Mouse (Mus musculus) forebrain, embryonic 10.5 days (tissue): ENCODE measurements around the gene Kctd21. TPM values are rescaled to one million over a fixed set of nuclear protein-coding genes. Genes with fewer than 3 reads are reported as not detected.

Source experiments
- DNase-seq: peaks from one replicate; pipeline ENCODE4 v3.0.0-alpha.2; 2017; ENCODE audit warnings: low spot score; ENCODE audit errors: extremely low spot score
- H3K27ac ChIP-seq: fragments of 300-500 bp; sonication (generic); 2 replicates; pipeline ENCODE4 v1.5.1; 2016; ENCODE audit warnings: mild to moderate bottlenecking
- H3K27me3 ChIP-seq: fragments of 300-500 bp; sonication (generic); 2 replicates; pipeline ENCODE4 v1.6.1; 2016; ENCODE audit warnings: mild to moderate bottlenecking; ENCODE audit not compliant: poor library complexity, severe bottlenecking
- H3K36me3 ChIP-seq: fragments of 300-500 bp; sonication (generic); replicated peaks from 2 replicates; pipeline ENCODE4 v1.6.1; 2016; ENCODE audit warnings: mild to moderate bottlenecking, moderate library complexity
- H3K4me1 ChIP-seq: fragments of 300-500 bp; sonication (generic); 2 replicates; pipeline ENCODE4 v1.6.1; 2016
- H3K4me3 ChIP-seq: fragments of 300-500 bp; sonication (generic); 2 replicates; pipeline ENCODE4 v1.5.1; 2016; ENCODE audit warnings: mild to moderate bottlenecking, moderate library complexity
- H3K9me3 ChIP-seq: fragments of 300-500 bp; sonication (generic); 2 replicates; pipeline ENCODE4 v1.6.1; 2016; ENCODE audit warnings: mild to moderate bottlenecking, moderate library complexity
- WGBS: fragments of 180-500 bp; shearing (Covaris S2); methylation state at CpG from one replicate; pipeline ENCODE4 v1.1.7; 2016; 5-methylcytosine and 5-hydroxymethylcytosine counted together
- polyA plus RNA-seq: library from polyadenylated mRNA; unstranded; fragments of >200 nt; fragmentation: Nextera tagmentation; extraction: Ambion mirVana; gene quantifications from 2 replicates; pipeline ENCODE4 v1.2.1, GENCODE M21; 2016

The Kctd21 gene
- polyA plus RNA-seq, 1 experiment from 2014 or later: 3.9 TPM

DNA sequence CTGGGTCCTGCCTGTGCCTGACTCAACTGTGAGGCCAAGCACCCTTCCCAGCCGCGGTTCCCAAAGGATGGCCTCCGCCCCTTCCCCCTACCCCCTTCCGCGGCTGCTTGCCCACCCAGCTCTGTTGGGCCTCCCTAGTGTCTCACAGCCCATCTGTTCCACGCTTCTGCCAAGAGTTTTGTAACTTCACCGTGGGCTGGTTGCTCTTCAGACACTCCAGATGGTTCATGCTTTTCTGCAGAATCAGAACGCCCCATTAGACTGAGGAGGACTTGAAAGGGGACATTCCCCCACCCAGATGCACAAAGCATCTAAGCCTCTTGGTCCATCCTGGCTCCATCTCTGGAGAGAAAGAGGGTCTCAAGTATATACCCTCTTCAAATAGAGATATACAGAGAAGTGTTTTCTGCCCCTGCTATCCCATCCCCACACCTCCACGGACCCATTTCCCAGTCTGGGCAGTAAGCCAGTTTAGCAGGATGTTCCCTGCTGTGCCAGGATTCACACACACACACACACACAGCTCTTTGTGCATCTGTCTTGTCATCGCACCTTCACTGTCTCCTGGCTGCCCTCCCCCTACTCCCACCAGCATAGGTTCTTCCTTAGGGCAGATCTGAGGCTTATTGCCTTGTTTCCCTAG, 13.2 kb downstream of the Kctd21 start:
- no peaks in the 10 kb centered on the region for H3K27me3 ChIP-seq
- WGBS: 72% methylated on average over 10 of the region's 10 CpGs
- no peaks in the 10 kb centered on the region for H3K4me1 ChIP-seq
- DNase-seq: no peak
- no peak overlapping the region for H3K27ac ChIP-seq
- no peaks in the 10 kb centered on the region for H3K9me3 ChIP-seq
- no peaks in the 10 kb centered on the region for H3K36me3 ChIP-seq
- H3K4me3 ChIP-seq: no peak overlapping the region

DNA sequence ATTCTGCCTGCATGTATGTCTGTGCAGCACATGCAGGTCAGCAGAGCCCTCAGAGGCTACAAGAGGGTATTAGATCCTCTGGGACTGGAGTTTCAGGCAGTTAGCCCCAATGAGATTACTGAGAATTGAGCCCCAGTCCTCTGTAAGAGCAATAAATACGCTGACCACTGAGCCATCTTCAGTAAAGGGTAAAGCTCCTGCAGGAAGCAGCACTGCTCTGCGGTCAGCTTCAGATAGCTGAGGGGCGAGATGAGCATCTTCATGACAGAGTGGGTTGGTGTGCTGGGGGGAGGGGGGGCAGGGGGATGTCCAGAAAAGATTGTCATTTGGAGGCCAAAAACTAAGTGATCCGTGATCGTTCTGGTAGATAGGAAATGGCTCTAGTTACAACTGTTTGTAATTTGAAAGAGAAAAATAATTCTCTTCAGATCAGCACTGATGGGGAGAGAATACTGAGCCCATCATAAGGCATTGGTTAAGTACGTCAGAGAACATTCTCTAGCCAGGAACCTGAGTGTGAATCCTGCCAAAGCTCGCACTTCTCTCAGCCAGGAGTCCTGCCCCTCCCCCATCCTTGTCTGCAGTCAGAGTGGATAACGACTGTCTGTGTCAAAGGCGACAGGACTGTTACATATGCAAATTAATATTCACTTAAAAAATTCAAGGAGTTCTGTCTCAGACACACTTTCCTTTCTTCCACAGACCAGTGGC, 14.1 kb downstream of the Kctd21 start:
- H3K4me1 ChIP-seq: no peaks in the 10 kb centered on the region
- no peak overlapping the region for H3K4me3 ChIP-seq
- no peaks in the 10 kb centered on the region for H3K9me3 ChIP-seq
- 83% methylated on average over 9 of the region's 9 CpGs for WGBS
- no peak for DNase-seq
- no peaks in the 10 kb centered on the region for H3K27me3 ChIP-seq
- H3K27ac ChIP-seq: no peak overlapping the region
- no peaks in the 10 kb centered on the region for H3K36me3 ChIP-seq

DNA sequence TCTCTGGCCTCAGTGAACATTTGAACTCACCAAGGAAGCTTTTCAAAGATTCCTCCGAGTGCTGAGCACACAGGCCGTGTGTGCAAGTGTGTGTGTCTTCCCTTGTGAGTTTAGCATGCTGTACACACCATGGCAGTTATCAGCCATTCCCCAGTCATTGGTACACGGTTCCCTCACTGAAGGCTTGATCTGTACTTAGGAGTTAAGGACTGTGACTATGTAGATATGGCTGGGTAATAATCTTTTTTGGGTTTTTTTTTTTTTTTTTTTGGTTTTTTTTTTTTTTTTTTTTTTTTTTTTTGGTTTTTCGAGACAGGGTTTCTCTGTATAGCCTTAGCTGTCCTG, 14.7 kb downstream of the Kctd21 start:
- H3K27me3 ChIP-seq: no peaks in the 10 kb centered on the region
- WGBS: 85% methylated on average over 4 of the region's 4 CpGs
- no peaks in the 10 kb centered on the region for H3K4me1 ChIP-seq
- H3K36me3 ChIP-seq: no peaks in the 10 kb centered on the region
- no peak overlapping the region for H3K4me3 ChIP-seq
- no peaks in the 10 kb centered on the region for H3K9me3 ChIP-seq
- H3K27ac ChIP-seq: no peak overlapping the region
- DNase-seq: no peak

DNA sequence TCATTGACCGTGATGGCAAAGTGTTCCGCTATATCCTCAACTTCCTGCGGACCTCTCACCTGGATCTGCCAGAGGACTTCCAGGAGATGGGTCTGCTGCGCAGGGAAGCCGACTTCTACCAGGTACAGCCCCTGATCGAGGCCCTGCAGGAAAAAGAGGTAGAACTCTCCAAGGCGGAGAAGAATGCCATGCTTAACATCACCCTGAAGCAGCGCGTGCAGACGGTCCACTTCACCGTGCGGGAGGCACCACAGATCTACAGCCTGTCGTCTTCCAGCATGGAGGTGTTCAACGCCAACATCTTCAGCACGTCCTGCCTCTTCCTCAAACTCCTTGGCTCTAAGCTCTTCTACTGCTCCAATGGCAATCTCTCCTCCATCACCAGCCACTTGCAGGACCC, 15.3 kb downstream of the Kctd21 start:
- no peak for DNase-seq
- 94% methylated on average over 15 of the region's 15 CpGs for WGBS
- Histone ChIP-seq H3K27me3 (no peaks in the 10 kb centered on the region), H3K4me1 (no peaks in the 10 kb centered on the region), H3K9me3 (no peaks in the 10 kb centered on the region), H3K36me3 (no peaks in the 10 kb centered on the region), H3K4me3 (no peak overlapping the region), H3K27ac (no peak overlapping the region)

DNA sequence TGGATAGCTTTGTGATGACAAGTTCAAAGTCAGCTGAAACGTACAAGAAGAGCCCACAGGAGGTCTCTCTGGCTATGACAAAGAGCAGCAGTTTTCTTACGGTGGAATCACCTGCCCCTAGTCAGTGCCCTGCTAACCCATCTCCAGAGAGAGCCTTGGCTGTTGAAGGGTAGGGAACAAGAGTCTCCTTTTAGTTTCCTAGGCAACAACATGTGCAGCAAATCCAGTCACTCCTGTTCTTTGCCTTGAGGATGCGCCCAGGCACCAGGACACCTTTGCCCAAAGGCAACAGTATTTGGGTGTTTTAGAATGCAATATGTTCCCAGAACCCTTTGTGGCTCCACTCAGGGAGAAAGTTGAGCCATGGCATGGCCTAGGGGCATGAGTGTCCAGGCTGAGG, 16.2 kb downstream of the Kctd21 start:
- no peak overlapping the region for H3K27ac ChIP-seq
- no peaks in the 10 kb centered on the region for H3K4me1 ChIP-seq
- no peak overlapping the region for H3K4me3 ChIP-seq
- DNase-seq: no peak
- H3K36me3 ChIP-seq: no peaks in the 10 kb centered on the region
- H3K9me3 ChIP-seq: no peaks in the 10 kb centered on the region
- 88% methylated on average over 3 of the region's 3 CpGs for WGBS
- no peaks in the 10 kb centered on the region for H3K27me3 ChIP-seq

DNA sequence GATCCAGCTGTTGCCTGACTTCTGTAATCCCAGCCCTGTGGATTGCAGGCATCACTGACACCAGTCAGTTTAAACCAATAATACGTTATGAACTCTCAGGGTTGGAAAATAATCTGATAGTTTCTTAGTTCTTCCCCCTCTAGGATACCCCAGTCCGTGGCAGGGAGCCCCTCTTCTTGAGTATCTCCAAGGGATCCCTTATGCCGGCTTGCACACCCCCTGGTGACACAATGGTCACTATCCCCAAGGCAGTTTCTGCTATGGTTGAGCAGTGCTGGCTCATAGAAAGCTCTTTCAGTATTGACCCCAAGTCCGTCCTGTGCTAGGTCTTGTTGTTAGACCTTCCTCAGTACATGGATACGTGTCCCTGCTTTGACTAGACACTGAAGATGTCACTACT, 16.7 kb downstream of the Kctd21 start:
- Histone ChIP-seq H3K36me3 (no peaks in the 10 kb centered on the region), H3K27ac (no peak overlapping the region), H3K9me3 (no peaks in the 10 kb centered on the region), H3K4me3 (no peak overlapping the region), H3K4me1 (no peaks in the 10 kb centered on the region), H3K27me3 (no peaks in the 10 kb centered on the region)
- DNase-seq: no peak
- WGBS: 84% methylated on average over 5 of the region's 5 CpGs

DNA sequence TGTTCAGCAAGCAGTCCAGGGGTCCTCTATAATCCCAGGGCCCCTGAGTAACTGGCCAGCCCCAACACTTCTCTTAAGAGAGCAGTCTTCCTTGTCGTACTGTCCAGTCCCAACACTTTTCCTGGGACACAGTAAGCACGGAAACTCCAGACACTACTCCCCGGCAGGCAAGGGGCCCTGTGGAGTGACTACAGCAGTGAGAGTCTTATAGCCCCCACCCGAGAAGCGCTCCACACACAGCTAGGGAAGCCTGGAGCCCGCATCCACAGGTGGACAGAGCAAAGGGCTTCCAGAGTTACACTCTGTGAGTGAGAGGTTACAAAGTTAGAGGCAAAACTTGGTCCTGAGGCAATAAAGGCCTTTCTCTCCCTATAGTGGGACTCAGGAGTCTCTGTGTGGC, 17.3 kb downstream of the Kctd21 start:
- no peak for DNase-seq
- no peaks in the 10 kb centered on the region for H3K4me1 ChIP-seq
- no peak overlapping the region for H3K4me3 ChIP-seq
- H3K27ac ChIP-seq: no peak overlapping the region
- H3K36me3 ChIP-seq: no peaks in the 10 kb centered on the region
- 79% methylated on average over 6 of the region's 6 CpGs for WGBS
- H3K9me3 ChIP-seq: no peaks in the 10 kb centered on the region
- no peaks in the 10 kb centered on the region for H3K27me3 ChIP-seq

DNA sequence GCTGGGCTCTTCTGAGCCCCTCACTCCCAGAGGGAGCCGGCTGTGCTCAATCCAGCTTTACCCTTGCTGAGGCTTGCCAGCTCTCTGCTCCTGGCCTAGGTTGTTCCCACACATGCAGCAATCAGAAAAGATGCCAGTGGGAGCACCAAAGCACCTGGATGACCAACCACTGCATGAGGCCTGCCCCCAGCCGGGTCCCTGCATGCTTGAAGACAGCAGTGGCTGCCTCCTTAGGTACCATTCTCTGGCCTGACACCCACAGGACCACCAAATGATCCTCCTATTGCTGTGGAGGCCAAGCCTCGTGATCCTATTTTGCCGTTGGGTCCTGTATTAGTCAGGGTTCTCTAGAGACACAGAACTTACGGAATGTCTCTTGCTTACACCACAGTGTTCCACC, 18.8 kb downstream of the Kctd21 start:
- Histone ChIP-seq H3K27me3 (no peaks in the 10 kb centered on the region), H3K36me3 (no peaks in the 10 kb centered on the region), H3K27ac (no peak overlapping the region), H3K4me3 (no peak overlapping the region), H3K4me1 (peaks cover 3% of the 10 kb centered on the region; the same call in 1 of the 2 replicates), H3K9me3 (no peaks in the 10 kb centered on the region)
- DNase-seq: no peak
- 87% methylated on average over 5 of the region's 5 CpGs for WGBS

DNA sequence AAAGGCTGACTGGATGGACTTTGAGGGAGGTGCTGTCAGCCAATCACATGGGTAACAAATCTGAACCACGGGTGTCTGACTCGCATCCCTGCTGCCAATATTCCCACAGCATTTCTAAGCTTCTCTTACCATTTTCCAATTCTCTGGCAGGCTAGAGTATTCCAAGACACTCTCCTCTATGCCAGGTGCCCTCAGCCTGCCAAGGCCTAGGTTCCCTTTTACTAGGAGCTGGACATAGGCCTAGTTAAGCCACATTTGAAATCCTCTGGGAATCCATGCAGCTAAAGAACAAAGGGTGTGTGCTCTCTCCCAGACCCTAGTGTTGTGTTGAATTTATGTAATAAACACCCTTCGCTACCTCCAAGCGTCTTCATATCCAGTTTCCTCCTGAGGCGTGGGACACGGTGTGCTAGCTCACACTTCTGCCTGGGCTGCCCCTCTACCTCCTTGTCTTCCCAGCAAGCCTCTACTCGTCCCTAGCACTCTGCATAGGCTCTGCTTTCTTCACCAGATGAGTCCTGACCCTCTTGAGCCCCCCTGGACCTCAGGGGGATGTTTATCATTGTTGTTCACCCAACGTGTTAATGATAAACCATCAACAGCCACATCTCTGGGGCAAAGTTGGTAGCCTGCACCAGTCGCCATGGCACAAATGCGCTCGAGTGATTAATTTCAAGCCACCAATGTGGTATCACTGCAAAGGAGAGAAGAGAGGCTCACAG, 19.8 kb downstream of the Kctd21 start:
- H3K4me1 ChIP-seq: peaks cover 3% of the 10 kb centered on the region; the same call in 1 of the 2 replicates
- no peaks in the 10 kb centered on the region for H3K9me3 ChIP-seq
- no peaks in the 10 kb centered on the region for H3K36me3 ChIP-seq
- H3K27ac ChIP-seq: no peak overlapping the region
- no peak overlapping the region for H3K4me3 ChIP-seq
- no peak for DNase-seq
- no peaks in the 10 kb centered on the region for H3K27me3 ChIP-seq
- WGBS: 90% methylated on average over 11 of the region's 11 CpGs

DNA sequence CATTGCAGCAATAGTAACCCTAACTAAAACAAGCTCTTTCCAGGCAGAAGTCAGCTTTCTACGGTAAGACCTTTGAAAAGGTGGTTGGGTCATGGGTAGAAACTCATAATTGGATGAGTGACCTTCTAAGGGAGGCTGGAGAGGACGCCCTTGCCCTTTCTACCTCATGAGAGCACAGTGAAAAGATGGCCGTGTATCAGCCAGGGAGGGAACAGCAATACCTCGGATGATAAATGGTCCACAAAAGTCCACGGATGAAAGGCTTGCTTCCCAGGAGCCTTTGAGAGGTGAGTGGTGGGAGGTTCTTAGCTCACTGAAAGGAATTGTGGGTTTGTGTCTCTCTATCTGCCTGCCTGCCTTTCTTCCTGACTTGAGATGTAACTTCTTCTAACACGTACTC, 21.2 kb downstream of the Kctd21 start:
- DNase-seq: no peak
- WGBS: 93% methylated on average over 6 of the region's 6 CpGs
- Histone ChIP-seq H3K4me1 (peaks cover 3% of the 10 kb centered on the region; the same call in 1 of the 2 replicates), H3K27me3 (no peaks in the 10 kb centered on the region), H3K4me3 (no peak overlapping the region), H3K27ac (no peak overlapping the region), H3K36me3 (no peaks in the 10 kb centered on the region), H3K9me3 (no peaks in the 10 kb centered on the region)

DNA sequence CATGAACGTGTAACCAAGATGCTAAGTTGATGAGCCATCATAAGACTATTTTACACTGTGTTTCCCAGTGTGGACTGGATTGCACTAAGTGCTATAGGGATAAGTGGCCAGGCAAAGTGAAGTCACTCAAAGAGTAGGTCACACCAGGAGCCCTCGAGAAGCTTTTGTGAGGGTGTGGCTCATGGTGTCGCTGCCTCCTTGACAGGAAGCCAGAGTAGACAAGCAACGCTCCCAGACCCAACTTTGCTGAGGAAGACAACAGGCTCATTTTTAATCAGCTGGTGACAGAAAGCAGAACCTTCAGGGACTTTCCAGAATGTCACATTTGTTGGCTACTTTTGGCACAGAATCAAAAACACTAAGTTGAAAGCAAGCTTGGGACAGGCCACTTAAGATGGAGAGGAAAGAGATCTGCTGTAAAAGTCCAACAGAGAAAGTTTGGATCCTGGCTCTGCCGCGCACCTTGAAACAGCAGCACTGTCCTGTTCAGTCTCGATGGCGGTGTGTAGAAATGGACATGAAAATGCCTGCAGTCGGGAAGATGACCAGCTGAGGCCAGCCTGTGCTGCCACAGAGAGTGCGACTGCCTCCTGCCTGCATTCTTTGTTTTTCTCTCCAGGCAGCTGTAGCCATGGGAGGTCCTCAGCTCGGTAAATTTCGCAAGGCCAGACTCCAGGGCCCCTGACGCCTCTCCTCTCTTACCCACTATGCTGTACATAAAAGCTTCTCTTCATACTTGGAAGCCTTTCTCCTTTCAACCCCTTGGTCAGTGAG, 23.1 kb downstream of the Kctd21 start:
- Histone ChIP-seq H3K27me3 (no peaks in the 10 kb centered on the region), H3K36me3 (no peaks in the 10 kb centered on the region), H3K9me3 (no peaks in the 10 kb centered on the region), H3K4me1 (peaks cover 3% of the 10 kb centered on the region; the same call in 1 of the 2 replicates), H3K27ac (no peak overlapping the region), H3K4me3 (no peak overlapping the region)
- WGBS: 48% methylated on average over 13 of the region's 13 CpGs
- DNase-seq: no peak

DNA sequence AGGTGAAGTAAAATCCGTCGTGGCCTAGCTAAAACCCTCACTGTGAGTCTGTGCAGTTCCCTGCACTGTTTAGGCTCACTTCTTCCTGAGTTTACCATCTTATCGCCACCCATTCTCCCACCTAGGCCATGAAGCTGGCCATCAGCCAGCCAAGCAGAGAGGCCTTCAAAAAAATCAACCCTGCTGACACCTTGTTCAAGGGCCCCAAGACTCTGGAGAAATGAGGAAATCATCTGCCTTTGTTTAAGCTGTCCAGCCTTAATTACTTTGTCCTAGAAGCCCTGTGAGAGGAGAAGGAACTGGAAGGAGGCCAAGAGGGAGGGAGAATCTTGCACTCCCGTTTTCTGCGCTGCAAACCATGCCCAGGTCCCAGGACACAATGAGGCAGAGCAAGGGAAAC, 24.1 kb downstream of the Kctd21 start:
- H3K4me3 ChIP-seq: no peak overlapping the region
- peaks cover 3% of the 10 kb centered on the region; the same call in 1 of the 2 replicates for H3K4me1 ChIP-seq
- H3K27me3 ChIP-seq: no peaks in the 10 kb centered on the region
- WGBS: 87% methylated on average over 5 of the region's 5 CpGs
- no peak for DNase-seq
- H3K36me3 ChIP-seq: no peaks in the 10 kb centered on the region
- no peaks in the 10 kb centered on the region for H3K9me3 ChIP-seq
- H3K27ac ChIP-seq: no peak overlapping the region
